Mouse (Mus musculus) ZHBTc4 (cell line): ENCODE measurements around the gene Cabp2.

ENCODE experiments used
- DNase-seq: peaks from one replicate; pipeline ENCODE4 v3.0.0-alpha.2; 2011; ENCODE audit warnings: low read depth, low spot score

Cabp2 gene

GRCm38 (mm10) chr19:4082219-4082965 lies 1.0 kb downstream of the Cabp2 start:
- DNase-seq = no peak

- DNase-seq = no peak
Measured at GRCm38 (mm10) chr19:4083316-4083715, 1.9 kb downstream of the Cabp2 start.

GRCm38 (mm10) chr19:4083826-4084225 lies 2.4 kb downstream of the Cabp2 start:
- no peak for DNase-seq

GRCm38 (mm10) chr19:4084984-4085383 lies 3.6 kb downstream of the Cabp2 start:
- DNase-seq = no peak

- no peak for DNase-seq
Measured at GRCm38 (mm10) chr19:4086156-4086555, 4.8 kb downstream of the Cabp2 start.

GRCm38 (mm10) chr19:4087090-4087489 lies 5.7 kb downstream of the Cabp2 start:
- no peak for DNase-seq

GRCm38 (mm10) chr19:4088146-4088545 lies 6.8 kb downstream of the Cabp2 start:
- DNase-seq = no peak

GRCm38 (mm10) chr19:4089128-4089527 lies 7.8 kb downstream of the Cabp2 start:
- DNase-seq = no peak

- DNase-seq = no peak
Measured at GRCm38 (mm10) chr19:4090446-4090845, 9.1 kb downstream of the Cabp2 start.

- no peak for DNase-seq
Measured at GRCm38 (mm10) chr19:4091383-4091782, 10.0 kb downstream of the Cabp2 start.

GRCm38 (mm10) chr19:4092750-4093149 lies 11.4 kb downstream of the Cabp2 start:
- no peak for DNase-seq

- DNase-seq = no peak
Measured at GRCm38 (mm10) chr19:4093772-4094171, 12.4 kb downstream of the Cabp2 start.

- peak; percentile 43 for DNase-seq
Measured at GRCm38 (mm10) chr19:4094348-4094747, 13.0 kb downstream of the Cabp2 start.

GRCm38 (mm10) chr19:4094774-4095303 lies 13.5 kb downstream of the Cabp2 start:
- DNase-seq = no peak

- DNase-seq = no peak
Measured at GRCm38 (mm10) chr19:4095802-4096201, 14.4 kb downstream of the Cabp2 start.

GRCm38 (mm10) chr19:4096642-4097440 lies 15.5 kb downstream of the Cabp2 start, which contains the start of gene Cdk2ap2:
Gene Cdk2ap2, plus strand, starts transcription at chr19:4097182.
- DNase-seq = peak; percentile 100

GRCm38 (mm10) chr19:4097441-4097825 lies 16.1 kb downstream of the Cabp2 start:
- DNase-seq = peak; percentile 96

GRCm38 (mm10) chr19:4098426-4098825 lies 17.0 kb downstream of the Cabp2 start:
- no peak for DNase-seq

GRCm38 (mm10) chr19:4099056-4099455 lies 17.7 kb downstream of the Cabp2 start:
- DNase-seq = peak; percentile 92

- no peak for DNase-seq
Measured at GRCm38 (mm10) chr19:4099837-4100717, 18.7 kb downstream of the Cabp2 start, which contains the start of gene Pitpnm1. Gene Pitpnm1, plus strand, starts transcription at chr19:4099998.

- DNase-seq = peak; percentile 63
Measured at GRCm38 (mm10) chr19:4100718-4101261, 19.4 kb downstream of the Cabp2 start.
